Mouse (Mus musculus) testis, adult 2 months (tissue): ENCODE measurements around the gene Bahcc1.

Source experiments
- CTCF ChIP-seq: fragments of 200-500 bp; IDR thresholded peaks from 2 replicates; pipeline ENCODE4 v1.5.1; 2012; ENCODE audit warnings: low read depth, mild to moderate bottlenecking, inconsistent platforms, low read length, moderate library complexity; ENCODE audit not compliant: control insufficient read depth, insufficient read depth, insufficient replicate concordance
- POLR2A ChIP-seq: fragments of 200-500 bp; IDR thresholded peaks from 2 replicates; pipeline ENCODE4 v1.6.1; 2012; ENCODE audit warnings: low read depth, mild to moderate bottlenecking, inconsistent platforms, low read length, moderate library complexity; ENCODE audit not compliant: control insufficient read depth

DNA sequence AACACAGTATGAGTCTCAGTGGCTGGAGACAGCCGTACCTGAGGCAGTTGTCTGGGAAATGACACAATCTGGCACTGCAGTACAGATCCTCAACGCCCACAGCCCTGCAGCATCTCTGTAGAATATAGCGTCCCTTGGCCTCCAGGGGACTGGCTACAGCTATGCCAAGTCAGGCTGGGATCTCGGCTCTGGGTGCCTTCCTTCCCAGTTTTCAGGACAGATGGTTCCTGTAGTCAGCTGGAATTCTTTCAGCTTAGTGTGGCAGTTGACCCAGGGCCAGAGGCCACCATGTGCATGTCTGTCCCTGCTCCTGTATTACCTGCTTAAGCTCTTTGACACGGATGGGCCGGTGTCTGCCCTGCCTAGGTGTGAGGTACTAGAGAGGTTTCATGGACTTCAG, 16.2 kb downstream of the Bahcc1 start:
- TF ChIP-seq CTCF (no peak), POLR2A (no peak)
